Mouse (Mus musculus) left cerebral cortex, adult 2 months (tissue): ENCODE results near the gene Olfr129. TPM values are rescaled to one million over a fixed set of nuclear protein-coding genes. Genes with fewer than 3 reads are reported as not detected.

Source experiments
- DNase-seq, 2 experiments: peaks; one replicate each; pipeline ENCODE4 v3.0.0; 2021 to 2022; ENCODE audit warnings: low spot score in 2 of 2, mixed read lengths in 1 of 2; ENCODE audit errors: extremely low spot score in 1 of 2
- H3K27ac ChIP-seq: fragments of 200-600 bp; 2 replicates; pipeline ENCODE4 v1.8.1; 2022
- H3K4me3 ChIP-seq: fragments of 200-600 bp; 2 replicates; pipeline ENCODE4 v1.8.1; 2022
- CTCF ChIP-seq: fragments of 200-600 bp; IDR thresholded peaks from 2 replicates; pipeline ENCODE4 v1.8.1; 2022; ENCODE audit warnings: antibody characterized with exemption, mild to moderate bottlenecking, moderate library complexity
- intact Hi-C: fragments of 180-260 bp; cut with DNase I; formaldehyde crosslinking; loops from one replicate; pipeline ENCODE4 v1.15.1; 2025
- long read RNA-seq, 2 experiments: library from polyadenylated mRNA; stranded (forward); transcript quantifications; one replicate each; pipeline ENCODE4 v2.0.0; 2021; ENCODE audit warnings: borderline mapping rate in 2 of 2
- total RNA-seq, 2 experiments: library from RNA; stranded (reverse); gene quantifications; 2 replicates each; pipeline ENCODE4 v1.2.3; 2021

Gene Olfr129
- total RNA-seq = not detected
- long read RNA-seq, experiment 1 = 0 reads
- long read RNA-seq, experiment 2 = 0 reads

DNA sequence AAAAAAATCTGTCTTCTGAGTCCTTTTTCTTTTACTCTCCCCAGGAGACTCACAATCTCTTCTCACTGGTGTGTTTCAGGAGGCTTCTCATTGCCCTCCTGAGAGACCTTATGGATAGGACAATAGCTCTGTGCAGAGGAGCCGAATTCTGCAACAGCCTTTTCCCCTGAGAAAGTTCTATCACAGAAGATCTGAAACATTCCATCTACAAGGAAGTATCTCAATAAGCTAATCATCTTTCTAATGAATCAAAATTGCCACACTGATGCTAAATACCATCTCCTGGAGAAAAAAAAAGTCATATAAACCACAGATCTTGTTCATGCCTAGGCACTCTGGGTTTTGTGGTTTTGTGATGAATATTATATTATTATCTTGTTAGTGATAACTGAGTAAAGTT, at the start of gene Olfr129:
Gene Olfr129 (minus strand): TSS at position 101 of the 400 bp plus-strand sequence.
- TF ChIP-seq CTCF = no peak
- DNase-seq = no peak
- H3K27ac ChIP-seq = no peak within 1 kb of the TSS
- intact Hi-C loops = no loop called here
- no peak within 1 kb of the TSS for H3K4me3 ChIP-seq

DNA sequence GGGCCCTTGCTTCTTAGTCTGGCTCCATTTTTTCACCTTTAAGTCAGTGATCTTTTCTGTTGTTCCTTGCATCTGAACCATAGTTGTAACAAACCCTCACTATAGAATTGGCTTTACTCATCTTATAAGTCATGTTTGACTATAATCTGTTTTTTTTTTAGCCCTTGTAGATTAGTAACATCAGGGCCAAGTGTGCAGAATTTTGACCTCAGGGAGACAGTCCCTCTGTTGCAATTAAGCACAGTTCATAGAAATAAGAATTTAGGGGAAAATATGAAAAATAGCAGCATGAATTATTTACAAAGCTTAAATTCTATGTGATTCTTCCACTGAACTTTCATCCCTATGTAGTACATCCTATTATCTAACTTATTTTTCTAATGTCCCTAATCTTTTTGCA, 28.7 kb upstream of the Olfr129 start, which contains the start of gene Olfr131:
Gene Olfr131 (minus strand): TSS at position 101 of the 400 bp plus-strand sequence.
- intact Hi-C loops = no loop called here
- H3K27ac ChIP-seq = no peak within 1 kb of the TSS
- no peak within 1 kb of the TSS for H3K4me3 ChIP-seq
- TF ChIP-seq CTCF = no peak
- DNase-seq = no peak

DNA sequence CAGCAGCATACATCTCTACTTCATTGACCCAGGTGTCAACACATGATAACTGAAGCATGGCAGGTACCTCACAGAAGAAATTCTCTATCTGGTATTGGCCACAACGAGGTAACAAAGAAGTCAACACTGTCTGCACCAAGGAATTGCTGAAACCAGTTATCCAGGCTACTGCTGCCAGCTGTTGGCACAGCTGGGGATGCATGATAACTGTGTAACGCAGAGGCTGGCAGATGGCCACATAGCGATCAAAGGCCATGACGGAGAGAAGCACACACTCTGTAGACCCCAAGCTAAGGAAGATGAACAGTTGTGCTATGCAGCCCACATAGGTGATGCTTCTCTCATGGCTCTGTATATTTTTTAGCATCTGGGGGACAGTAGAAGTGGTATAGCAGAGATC, 22.5 kb upstream of the Olfr129 start:
- DNase-seq = no peak
- no peak overlapping the region for H3K4me3 ChIP-seq
- no peak for TF ChIP-seq CTCF
- no peak overlapping the region for H3K27ac ChIP-seq
- intact Hi-C loops = no loop called here

DNA sequence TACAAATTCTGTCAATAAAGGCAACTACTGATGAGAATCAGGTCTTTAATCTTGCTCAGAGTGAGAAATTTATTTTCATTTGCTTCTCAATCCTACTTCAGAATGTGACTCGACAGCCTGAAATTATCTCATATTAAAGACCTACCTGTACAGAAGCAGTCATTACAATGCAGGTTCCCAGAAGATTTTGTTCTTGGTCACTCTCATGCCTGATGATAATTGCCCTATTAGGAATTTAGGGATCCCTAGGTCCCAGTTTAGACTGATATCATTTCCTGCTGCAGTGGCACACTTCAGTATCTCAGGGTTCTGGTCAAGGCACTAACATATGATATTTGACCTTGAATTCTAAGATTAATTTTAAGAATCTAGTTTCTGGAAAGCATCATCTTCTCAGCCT, 3.7 kb upstream of the Olfr129 start, which contains the start of gene Olfr130:
Gene Olfr130 (plus strand): TSS at position 301 of the 400 bp plus-strand sequence.
- no peak for TF ChIP-seq CTCF
- DNase-seq = no peak
- intact Hi-C loops = no loop called here
- H3K27ac ChIP-seq = no peak within 1 kb of the TSS
- no peak within 1 kb of the TSS for H3K4me3 ChIP-seq

DNA sequence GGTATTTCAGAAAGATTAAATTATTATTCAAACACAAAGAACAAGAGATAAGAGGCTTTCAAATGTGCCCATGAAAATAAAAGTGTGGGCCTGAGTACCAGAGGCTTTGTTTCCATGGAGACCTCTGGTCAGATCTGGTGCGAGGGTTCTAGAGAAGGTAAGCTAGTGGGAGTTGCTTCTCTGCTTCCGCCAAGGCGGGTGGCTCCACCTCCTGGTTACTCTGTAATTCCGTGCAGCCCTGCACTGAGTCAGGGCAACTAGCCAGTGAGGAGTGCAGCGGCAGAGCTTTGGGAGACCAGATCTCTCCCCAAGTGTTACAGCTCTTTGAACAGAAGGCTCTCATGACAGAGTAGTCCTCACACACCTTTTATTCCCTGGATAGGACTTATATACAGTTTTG, 33.6 kb downstream of the Olfr129 start:
- H3K27ac ChIP-seq = no peak overlapping the region
- H3K4me3 ChIP-seq = no peak overlapping the region
- TF ChIP-seq CTCF = no peak
- no peak for DNase-seq
- intact Hi-C loops = no loop called here

DNA sequence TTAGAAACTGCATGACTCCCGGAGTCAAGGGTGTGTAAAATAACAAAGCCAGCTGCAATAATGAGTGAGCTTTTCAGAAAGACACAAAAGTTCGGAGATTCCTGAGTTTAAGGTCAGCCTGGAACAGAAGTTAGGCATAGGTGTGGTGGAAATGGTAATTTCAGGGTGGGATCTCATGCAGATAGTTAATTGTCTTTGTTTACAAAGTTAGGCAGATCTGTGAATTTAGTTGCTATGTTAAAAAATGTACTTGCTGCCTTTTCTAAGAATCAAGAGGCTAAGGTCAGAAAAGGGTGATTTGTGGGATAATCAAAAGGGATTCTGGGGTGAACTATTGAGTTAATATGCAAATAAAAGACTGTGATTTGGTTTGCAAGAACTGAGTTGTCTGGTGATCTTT, 43.5 kb downstream of the Olfr129 start:
- no peak overlapping the region for H3K4me3 ChIP-seq
- no peak for TF ChIP-seq CTCF
- intact Hi-C loops = no loop called here
- no peak for DNase-seq
- H3K27ac ChIP-seq = no peak overlapping the region

DNA sequence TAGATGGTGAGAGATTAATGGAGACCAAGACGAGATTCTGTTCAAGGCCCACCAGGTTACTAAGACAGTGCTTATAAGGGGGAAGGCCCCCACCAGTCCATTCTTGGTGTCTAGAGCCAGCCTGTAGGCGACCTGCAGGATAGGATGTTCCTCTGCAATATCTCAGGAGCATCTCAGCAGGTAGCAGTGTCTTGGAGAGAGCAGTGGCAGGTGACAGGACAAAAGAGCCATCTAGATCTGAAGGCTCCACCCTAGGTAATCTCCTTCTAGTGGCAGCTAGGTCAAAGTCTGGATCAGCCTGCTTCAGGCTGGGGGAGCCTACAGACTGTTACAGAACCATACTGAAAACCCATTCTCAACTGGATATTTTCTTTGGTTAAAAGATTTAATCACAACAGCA, 54.9 kb downstream of the Olfr129 start:
- intact Hi-C loops = no loop called here
- no peak overlapping the region for H3K4me3 ChIP-seq
- no peak overlapping the region for H3K27ac ChIP-seq
- DNase-seq = no peak
- TF ChIP-seq CTCF = no peak

Other genes with a start within 250 kb of the Olfr129 start
- gene Olfr125, start 227.1 kb downstream of the Olfr129 start, total RNA-seq = not detected
- not detected for gene Olfr126, start 212.6 kb downstream of the Olfr129 start, total RNA-seq
- gene Olfr127, start 159.6 kb downstream of the Olfr129 start, total RNA-seq = not detected
- not detected for gene Olfr128, start 139.5 kb downstream of the Olfr129 start, total RNA-seq
- not detected for gene Olfr761, start 107.0 kb downstream of the Olfr129 start, total RNA-seq
- not detected for gene Olfr130, start 3.8 kb upstream of the Olfr129 start, total RNA-seq
- not detected for gene Olfr131, start 28.6 kb upstream of the Olfr129 start, total RNA-seq
- gene Olfr132, start 74.4 kb upstream of the Olfr129 start, total RNA-seq = not detected
- gene Olfr133, start 85.2 kb upstream of the Olfr129 start, total RNA-seq = not detected
- gene Olfr134, start 111.3 kb upstream of the Olfr129 start, total RNA-seq = not detected
- gene Olfr135, start 144.3 kb upstream of the Olfr129 start, total RNA-seq = not detected
- not detected for gene Olfr138, start 201.0 kb upstream of the Olfr129 start, total RNA-seq
- gene Olfr137, start 247.5 kb upstream of the Olfr129 start, total RNA-seq = not detected